Mouse (Mus musculus): ENCODE measurements around the gene Rabgap1l. TPM values are rescaled to one million over a fixed set of nuclear protein-coding genes. Genes with fewer than 3 reads are reported as not detected.

Rabgap1l gene
- total RNA-seq, 2 experiments from 2014 or later, result 22.3 to 30.4 TPM

- no peak for DNase-seq
These were observed 511.5 kb downstream of the Rabgap1l start for GRCm38 (mm10) chr1:160281337-160282084.

GRCm38 (mm10) chr1:160280603-160281002 is 512.4 kb downstream of the Rabgap1l start:
- DNase-seq, result peak; percentile 2 to 13

DNA sequence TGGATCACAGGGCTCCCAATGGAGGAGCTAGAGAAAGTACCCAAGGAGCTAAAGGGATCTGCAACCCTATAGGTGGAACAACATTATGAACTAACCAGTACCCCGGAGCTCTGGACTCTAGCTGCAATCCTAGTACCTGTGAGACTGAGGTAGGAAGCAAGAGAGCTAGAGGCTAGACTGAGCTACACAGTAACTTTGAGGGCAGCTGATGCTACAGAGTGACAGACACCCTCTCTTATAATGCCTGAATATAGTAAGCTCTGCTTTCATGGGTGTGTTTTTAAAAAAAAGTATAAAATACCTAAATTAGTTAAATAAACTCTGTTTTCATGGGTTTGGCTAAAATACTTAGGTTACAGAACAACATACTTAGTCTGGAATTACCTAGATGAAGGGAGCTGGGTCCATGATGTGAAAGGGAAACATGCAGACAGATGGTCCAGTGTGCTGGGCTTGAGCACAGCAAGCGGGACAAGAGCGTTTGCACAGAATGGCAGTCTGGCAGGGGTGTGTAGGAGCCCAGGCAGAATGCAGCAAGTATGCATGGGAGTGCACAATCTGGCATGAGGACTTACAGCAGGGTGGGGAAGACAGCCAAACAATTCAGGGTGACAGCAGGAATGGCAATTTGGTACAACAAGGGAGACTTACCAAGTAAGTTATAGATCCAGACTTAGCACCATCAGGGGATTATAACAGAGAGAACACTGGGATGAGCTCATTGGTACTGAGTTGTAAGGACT is 514.9 kb downstream of the Rabgap1l start:
- no peak for DNase-seq

DNA sequence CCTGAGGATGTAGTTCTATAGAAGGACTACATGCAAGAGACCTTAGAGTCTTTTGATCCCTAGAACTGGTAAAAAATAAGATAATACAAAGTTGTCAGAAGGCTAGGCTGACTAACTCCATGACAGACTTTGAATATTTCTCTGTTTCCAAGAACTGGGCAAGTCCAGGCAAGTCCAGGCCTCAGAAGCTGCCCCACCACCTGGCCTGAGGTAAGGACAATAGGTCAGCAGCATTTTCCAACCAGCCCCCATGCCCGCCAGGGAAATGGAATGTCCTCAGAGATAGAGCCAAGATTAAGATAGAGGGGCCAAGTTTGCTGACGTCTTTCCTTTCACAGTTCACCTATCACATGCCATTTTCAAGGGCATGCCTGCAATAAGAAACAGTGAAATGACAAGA is 517.8 kb downstream of the Rabgap1l start:
- DNase-seq, result no peak

DNA sequence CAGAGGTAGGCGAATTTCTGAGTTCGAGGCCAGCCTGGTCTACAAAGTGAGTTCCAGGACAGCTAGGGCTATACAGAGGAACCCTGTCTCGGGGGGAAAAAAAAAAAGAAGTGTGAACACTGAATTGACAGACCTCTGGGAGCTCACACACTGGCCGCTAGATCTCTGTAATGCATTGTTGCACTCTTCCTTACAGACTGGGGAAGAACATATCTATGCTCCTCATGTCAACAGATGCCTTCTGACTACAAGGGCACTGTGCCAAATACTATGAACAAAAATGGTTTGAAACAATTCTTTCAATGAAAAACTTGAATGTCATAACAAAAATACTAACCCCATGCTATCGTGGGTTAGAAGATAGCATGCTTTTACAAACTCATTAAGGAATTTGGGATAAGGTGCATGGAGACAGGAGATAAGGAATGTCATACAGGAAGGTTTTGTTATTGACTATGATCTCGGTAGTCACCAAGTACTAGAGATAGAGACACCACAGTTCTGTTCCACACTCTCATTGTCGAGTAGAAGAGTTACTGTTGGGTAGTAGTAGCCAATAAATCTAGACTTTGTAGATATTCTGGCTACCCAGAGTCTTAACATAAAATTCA is 519.8 kb downstream of the Rabgap1l start:
- DNase-seq, result no peak

DNA sequence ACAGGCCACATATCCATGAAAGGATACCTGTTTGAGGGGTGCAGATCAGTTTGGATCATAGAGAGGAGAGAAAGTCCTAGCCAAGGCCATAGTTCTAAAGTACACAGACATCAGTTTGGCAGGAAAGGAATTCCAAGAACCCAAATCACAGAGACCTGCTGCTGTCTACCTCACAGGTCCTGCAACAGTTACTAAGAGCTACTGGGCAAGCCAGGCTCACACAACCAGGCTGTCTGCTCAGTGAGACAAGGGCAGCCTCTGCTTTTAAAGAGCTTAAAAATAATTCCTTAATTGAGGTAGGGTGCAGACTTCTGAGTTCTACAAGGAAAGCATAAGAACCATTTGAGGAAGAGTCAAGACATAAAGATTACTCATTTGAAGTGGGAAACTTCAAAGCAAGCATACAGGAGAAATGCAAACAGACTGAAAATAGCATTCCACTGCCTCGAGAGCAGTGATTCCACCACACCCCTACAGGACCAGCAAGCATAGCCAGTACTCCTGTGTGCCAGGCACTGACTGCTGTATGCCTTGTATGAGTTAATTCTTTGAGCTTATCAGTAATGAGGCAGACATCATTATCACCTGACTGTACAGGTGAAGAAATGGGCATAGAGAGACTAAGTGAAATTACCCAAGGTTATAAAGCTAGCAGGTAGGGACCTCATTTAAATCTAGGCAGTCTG is 521.6 kb downstream of the Rabgap1l start:
- DNase-seq, result no peak

GRCm38 (mm10) chr1:160268322-160268721 is 524.7 kb downstream of the Rabgap1l start:
- DNase-seq, result no peak

DNA sequence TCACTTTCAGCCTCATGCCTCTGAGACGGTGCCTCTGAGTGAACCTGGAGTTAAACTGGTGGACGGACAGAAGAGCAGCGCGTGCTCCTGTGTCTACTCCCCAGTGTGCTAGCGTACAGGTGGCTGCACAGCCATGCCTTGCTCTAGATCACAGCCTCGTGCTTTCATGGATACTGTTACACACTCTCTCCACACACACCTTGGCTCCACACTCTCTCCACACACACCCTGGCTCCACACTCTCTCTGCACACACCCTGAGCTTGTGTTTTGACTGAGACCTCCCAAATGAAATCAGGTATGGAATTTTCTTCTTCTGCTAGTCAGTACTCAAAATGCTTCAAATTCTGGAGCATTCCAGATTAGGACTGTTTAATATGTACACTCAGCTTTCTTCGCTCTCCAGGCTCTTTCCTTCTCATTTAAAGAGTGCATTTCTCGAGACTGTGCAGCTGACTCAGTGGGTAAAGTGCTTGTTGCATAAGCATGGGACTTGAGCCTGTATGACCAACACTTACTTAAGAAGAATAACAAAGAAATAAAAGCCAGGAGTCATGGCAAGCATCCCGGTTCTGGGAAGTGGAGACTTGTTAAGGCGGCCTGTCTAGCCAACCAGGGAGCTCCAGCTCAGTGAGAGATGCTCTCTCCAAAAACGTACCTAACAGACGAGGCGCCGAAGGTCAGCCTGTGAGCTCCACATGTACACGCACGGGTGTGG is 529.2 kb downstream of the Rabgap1l start:
- peak in 1 of 2 experiments; percentile 9 for DNase-seq

DNA sequence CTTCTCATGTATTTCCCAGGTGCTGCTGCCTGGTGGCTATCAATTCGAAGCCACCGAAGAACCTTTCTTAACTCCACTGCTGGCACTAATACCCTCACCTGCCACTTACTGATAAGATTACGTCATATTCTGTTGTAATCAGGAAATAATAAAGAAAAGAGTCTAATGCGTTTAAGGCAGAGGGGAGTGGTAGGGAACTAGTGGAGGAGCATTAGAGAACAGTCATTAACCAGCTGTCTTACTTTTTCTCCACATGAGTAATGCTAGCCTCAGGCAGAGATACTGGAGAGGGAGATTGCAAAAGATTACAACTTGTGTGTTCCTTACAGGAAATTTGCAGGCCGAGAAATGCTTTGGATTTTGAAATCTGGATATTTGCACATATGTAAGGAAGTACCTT is 530.0 kb downstream of the Rabgap1l start:
- no peak for DNase-seq

DNA sequence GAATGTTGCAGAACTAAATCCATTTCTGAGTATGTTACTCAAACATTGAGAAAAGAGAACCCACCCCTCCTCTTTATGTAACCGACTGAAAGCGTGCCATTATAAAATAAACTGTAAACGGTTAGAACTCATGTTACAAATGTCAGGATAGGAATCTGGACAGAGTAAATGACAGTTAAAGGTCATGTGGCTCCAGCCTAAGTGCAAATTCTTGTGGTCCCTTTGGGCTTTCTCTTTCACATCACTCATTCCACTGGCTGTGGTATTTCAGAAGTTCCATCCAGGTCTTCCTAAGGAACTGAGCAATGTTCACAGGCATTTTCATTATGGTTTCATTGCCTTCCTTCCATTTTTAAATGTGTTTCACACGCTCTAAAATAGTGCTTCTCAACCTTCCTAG is 530.6 kb downstream of the Rabgap1l start:
- no peak for DNase-seq

- DNase-seq, result no peak
These were observed 531.2 kb downstream of the Rabgap1l start for GRCm38 (mm10) chr1:160261849-160262248.

DNA sequence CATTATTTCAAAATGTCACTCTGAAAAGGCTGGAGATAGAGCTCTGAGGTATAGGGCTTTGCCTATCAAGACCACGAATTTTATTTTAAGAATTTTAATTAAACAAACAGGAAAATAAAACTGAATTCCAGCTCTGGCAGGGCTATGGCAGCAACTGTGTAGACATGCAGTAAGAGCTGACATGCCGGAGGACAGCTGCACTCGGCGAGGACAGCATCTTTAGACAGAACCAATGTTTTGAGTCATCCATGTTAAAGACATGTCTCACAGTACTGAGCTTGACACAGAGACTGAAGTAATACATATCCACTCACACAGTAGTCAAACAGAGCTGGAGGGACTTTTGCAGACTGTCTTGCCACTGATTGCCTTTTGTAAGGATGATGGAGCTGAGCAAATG is 532.4 kb downstream of the Rabgap1l start:
- no peak for DNase-seq

DNA sequence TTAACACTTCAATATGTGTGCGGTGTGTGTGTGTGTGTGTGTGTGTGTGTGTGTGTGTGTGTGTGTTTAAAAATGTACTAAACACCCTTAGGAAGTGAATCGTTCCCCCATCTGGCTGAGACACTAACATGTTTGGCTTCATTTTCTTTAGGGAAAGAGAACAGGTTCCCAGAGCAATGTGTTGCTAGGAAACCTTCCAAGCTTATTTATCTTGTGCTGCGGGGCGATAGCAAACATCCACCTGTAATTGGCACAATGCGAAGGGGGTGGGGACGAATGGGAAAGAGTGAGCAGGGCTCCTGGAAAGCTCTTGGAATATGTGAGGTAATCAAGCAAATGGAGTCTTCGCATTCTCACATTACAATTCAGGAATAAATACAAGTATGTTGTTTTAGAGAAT is 533.1 kb downstream of the Rabgap1l start:
- no peak for DNase-seq

DNA sequence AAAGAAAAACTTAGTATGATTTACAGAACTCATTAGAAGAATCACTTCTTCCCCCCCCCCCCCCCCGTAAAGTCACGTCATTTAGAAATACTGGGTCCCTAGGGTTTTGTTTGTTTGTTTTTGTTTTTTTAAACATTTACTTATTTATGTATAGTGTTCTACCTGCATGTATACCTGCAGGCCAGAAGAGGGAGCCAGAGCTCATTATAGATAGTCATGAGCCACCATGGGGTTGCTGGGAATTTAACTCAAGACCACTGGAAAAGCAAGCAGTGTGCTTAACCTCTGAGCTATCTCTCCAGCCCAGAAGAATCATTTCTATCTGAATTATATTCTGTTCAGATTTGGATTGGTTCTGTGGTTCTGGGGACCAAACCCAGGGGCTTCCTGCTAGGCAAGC is 539.9 kb downstream of the Rabgap1l start:
- DNase-seq, result no peak

DNA sequence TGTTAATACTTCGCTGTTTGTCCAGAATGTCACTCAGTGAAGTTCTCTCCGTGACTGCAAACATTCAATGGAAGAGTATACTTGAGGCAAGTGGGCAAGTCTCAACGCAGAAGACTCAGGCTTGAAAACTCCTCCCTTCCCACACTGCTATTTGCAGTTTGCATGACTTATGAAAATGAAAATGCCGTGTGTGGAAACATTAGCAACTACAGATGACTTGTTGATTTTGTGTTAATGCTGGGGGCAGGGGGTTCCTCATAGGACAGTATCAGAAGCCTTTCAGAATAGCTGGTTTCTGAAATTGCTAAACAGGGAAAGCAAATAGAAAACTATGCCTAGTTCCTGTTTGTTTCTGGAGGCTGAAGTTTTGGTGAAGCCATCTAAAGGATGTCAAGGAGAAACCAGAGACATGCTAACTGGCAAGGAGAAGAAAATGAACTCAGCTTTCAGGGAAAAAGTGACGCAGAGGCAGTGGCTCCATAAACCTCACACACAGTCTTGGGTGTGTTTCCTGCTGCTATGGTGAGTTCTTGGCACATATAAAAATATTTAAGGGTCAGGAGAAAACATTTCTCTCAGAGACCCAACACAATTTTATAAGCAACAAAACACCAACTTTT is 541.5 kb downstream of the Rabgap1l start:
- no peak for DNase-seq

- no peak for DNase-seq
These were observed 542.2 kb downstream of the Rabgap1l start for GRCm38 (mm10) chr1:160250782-160251181.

GRCm38 (mm10) chr1:160249786-160250185 is 543.2 kb downstream of the Rabgap1l start:
- DNase-seq, result no peak

DNA sequence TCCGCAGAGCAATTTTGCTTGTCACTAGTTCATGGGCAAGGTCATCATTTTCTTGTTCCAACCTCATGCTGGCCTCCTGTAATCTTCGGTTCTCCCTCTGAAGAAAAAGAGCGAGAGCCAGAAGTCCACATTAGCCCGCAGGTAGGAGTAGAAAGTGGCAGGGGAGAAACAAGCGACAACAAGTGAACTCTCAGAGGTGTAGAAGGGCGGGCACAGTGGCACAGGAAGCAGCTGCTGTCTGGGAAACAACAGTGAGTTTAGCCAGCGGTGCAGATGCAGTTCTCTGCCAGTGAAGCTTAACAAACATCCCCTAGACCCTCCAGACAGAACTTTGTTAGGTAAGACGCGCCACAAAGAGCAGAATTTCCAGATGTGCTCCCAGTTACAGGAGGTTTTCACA is 545.5 kb downstream of the Rabgap1l start:
- no peak for DNase-seq

DNA sequence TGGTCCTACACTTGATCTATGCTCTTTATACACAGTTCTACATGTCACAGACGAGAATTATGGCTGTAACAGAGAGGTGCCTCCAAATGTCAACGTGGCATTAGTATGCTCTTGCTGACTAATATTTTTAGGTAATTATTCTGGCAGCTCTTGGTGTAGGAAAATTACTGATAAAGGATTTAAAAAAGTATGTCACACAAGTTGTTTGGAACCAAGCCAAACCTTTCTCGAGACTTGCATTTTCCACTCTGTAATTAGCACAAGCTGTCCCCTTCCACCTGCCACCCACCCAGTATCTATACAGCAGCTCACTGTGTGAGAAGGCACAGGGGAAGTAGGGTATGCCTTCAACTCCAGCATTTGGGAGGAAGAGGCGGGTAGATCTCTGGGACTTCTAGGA is 546.2 kb downstream of the Rabgap1l start:
- DNase-seq, result no peak

- DNase-seq, result no peak
These were observed 547.1 kb downstream of the Rabgap1l start for GRCm38 (mm10) chr1:160245954-160246353.

GRCm38 (mm10) chr1:160244689-160245088 is 548.3 kb downstream of the Rabgap1l start:
- no peak for DNase-seq

DNA sequence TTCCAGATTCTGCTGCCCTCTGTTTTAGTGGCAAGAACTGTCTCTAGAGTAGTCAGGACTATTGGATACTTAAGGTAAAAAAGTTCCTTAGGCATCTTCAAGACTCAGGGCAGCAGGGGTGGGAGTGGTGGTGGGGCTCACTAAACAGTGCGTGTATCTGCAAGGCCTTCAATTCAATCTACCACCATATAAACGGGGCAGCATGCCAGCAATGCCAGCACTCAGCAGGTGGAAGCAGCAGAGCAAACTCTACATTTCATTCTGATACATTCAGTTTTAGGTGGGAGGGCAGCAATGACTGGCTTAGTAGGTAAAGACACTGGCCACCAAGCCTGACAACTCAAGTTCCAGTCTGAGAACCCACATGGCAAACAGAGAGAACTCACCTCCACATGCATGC is 552.9 kb downstream of the Rabgap1l start:
- no peak for DNase-seq
